Mouse (Mus musculus): ENCODE data around the gene Arhgap27.
"Not testable (repeated sequence)": the region's sequence is repeated elsewhere in the genome, so short reads cannot be mapped to it uniquely, and the experiment has no call there.

The Arhgap27 gene

GRCm38 (mm10) chr11:103363214-103364148 lies at the start of gene Arhgap27:
Arhgap27 (minus strand) TSS chr11:103363692.
- DNase-seq (ENCODE audit: low spot score in 2 of 2) = peak; percentile 61 to 70

DNA sequence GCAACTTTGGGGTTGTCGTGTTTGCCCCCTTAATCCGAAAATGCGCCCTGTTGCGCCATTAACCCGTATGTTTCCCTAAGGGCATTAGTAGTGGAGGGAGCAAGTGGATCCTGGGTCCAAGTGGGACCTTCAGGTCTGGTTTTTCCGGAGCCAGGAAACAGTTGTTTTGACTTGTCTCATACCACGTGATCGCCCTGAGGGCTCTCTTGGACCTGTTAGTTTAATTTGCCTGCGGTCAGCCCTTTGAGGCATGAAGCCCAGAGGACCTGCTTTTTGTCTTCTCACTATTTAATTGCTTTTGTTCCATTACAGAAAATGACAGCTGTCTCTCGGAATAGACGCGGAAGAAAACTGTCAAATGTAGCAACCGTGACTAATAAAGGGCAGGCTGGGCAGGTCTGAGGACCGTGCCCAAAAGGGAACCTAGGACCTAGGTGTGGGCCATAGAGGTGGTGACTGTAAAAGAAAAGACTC lies 49.5 kb upstream of the Arhgap27 start:
- DNase-seq (ENCODE audit: low spot score in 2 of 2) = no peak

DNA sequence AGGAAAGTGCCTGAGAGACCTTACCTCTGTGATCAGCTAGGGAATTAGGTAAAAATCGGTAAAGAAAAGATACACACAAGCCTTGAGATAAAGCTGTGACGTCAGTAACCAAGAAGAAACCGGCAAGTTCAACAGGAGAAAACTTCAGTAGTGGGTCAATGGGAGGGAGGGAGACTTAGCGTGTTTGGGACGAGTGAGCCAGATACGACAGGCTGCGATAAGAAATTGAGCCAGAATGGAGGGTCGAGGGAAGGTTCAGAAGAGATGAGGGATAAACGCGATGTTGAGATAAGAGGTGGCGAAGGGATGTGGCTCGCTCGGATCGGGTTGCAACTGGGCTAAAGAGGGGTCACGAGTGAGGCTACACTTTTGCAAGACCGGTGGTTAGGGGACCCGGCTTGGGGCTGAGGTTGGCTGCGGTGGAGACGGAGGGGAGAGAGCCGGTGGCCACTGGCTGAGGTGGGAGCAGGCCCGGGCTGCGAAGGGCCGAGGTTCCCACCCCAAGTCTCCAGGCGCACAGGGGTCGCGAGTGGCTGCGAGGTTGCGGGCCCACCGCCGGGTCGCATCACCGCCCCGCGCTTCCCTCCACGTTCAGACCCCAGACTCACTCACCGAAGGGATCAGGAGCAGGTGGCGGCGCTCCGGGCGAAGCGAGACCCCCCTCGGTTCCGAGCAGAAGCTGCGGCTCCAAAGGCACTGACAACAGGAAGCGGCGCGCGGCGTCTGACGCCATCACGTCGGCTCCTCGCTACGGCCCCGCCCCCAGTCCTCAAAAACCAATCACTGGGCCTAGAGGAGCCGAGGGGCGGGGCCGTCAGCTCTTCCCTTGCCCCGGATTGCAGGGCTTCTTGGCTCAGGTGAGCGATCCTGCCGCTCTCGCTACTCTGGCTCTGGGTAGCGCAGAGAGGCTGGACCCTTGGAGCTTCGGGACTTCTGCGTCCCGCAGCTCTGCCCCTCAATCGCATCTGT lies 48.8 kb upstream of the Arhgap27 start, which contains the start of gene Plekhm1:
TSS of gene Plekhm1 (minus strand) at position 707 of the 969 bp plus-strand sequence.
- DNase-seq (ENCODE audit: low spot score in 2 of 2) = peak; percentile 97

DNA sequence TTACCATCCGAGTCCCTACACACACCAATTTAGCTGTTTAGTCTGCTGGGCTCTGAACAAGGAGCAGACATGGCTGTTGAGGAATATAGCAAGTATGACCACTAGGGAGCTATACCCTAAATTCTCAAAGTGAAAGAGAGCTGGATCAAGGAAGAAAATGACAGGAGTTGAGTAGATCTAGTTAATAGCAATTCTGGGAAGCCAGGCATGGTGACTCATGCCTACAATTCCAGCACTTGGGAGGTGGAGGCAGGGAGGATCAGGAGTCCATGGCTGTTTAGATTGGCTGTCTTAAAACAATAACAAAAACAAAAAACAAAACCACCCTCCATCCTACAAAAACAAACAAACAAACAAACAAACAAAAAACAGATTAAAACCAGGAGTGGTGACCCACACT lies 47.8 kb upstream of the Arhgap27 start:
- no peak for DNase-seq (ENCODE audit: low spot score in 2 of 2)

- DNase-seq (ENCODE audit: low spot score in 2 of 2) = no peak
These were observed 45.4 kb upstream of the Arhgap27 start for GRCm38 (mm10) chr11:103408880-103409279.

GRCm38 (mm10) chr11:103407136-103407535 lies 43.6 kb upstream of the Arhgap27 start:
- DNase-seq (ENCODE audit: low spot score in 2 of 2) = not testable (repeated sequence)

DNA sequence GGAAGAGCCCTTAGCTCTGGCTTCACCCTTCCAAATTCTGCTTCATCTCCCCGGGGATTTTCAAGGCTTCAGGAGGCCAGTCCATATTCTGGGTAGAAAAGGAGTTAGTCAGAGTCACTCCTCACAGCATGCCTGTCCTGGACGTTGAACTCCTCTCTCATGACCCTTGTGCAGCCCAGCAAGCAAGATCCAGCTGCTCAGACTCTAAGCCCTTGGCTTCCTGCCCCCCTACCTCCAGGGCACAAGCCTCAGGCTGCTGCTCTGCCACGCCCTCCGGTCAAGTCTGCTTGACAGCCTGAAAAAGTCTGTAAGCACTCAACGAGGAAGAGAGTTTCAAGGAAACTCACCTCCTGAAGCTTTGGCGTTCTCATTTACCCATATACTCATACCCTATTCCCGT lies 43.1 kb upstream of the Arhgap27 start:
- DNase-seq (ENCODE audit: low spot score in 2 of 2) = no peak

DNA sequence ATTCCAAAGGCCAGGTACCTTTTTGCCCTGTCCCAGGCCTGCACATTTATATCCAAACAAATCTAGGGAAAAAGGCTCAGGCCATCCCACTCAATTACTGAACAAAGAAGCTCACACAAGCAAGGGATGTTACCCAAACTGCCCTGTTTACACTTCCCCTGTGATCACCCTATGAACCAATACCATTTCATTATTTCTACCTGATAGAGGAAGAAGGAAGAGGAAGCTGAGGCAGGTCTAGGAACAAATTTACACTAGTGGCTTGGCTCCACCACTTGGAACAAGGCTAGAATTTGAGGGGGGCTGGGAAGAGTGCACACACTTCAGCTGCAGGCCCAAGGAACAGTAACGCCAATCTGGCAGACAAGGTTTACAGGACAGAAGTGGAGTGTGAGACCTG lies 42.3 kb upstream of the Arhgap27 start:
- no peak for DNase-seq (ENCODE audit: low spot score in 2 of 2)

- no peak for DNase-seq (ENCODE audit: low spot score in 2 of 2)
These were observed 41.1 kb upstream of the Arhgap27 start for GRCm38 (mm10) chr11:103404618-103405017.

DNA sequence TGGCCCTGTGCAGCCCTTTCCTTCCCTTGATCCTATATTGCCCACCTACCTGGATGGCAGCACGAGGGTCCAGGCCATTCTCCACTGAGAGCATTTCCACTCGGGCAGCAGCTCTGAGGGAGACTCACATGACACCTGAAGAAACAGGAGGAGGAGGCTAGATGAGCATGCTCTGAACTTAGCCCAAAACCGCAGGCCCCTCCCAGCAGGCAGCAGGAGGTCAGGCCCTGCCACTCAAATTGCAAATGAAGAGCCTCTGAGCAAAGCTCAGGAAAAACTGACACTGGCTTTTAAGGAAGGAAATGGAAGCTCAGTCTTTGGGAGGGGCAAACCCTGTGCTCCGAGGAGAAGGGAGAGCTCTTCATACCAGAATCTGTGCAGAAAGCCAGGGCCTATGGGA lies 40.3 kb upstream of the Arhgap27 start:
- DNase-seq (ENCODE audit: low spot score in 2 of 2) = no peak

DNA sequence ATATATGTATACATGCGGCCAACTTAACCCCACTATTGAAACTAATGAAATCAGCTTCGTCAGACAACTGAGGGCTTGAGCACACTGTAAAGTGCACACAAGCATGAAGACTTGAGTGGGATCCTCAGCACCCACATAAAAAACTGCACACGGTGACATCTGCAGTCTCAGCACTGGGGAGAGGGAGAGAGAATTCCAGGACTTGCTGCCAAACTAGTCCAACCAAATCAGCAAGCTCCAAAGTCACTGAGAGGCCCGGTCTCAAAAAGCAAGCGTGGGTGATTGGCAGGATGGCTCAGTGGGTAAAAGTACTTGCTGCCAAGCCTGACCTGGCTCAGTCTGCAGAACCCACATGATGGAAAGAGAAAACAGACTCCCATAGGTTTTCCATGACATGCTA lies 39.2 kb upstream of the Arhgap27 start:
- DNase-seq (ENCODE audit: low spot score in 2 of 2) = no peak

GRCm38 (mm10) chr11:103402198-103402597 lies 38.7 kb upstream of the Arhgap27 start:
- DNase-seq (ENCODE audit: low spot score in 2 of 2) = peak in 1 of 2 experiments; percentile 47

DNA sequence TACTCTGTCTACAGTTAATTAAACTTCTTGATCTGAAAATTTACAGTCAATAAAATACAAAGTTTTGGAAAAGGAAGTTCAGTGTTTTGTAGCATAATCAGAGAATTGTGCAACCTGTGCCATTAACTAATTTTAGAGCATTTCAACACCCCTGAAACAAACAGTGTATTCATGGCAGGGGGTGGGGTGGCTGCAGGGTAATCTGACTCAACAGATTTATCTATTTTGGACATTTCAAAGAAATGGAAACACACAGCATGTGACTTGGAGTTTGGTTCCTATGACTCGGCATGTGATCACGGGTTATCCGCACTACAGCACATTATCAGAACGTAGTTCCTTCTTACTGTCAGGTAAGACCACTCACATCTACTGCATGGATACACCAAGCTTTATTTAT lies 36.5 kb upstream of the Arhgap27 start:
- DNase-seq (ENCODE audit: low spot score in 2 of 2) = no peak

DNA sequence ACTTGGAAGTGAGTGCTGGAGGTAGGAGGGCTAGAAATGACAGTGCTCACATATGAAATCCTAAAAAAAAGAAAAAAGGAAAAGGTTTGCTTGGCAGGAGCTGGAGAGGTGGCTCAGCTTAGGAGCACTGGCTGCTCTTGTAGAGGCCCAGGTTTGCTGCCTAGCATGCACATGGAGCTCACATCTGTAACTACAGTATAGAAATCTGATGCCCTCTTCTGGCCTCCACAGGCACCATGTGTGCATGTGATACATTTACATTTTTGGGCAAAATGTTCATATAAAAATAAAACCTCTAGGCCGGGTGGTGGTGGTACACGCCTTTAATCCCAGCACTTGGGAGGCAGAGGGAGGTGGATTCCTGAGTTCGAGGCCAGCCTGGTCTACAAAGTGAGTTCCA lies 35.6 kb upstream of the Arhgap27 start:
- no peak for DNase-seq (ENCODE audit: low spot score in 2 of 2)

DNA sequence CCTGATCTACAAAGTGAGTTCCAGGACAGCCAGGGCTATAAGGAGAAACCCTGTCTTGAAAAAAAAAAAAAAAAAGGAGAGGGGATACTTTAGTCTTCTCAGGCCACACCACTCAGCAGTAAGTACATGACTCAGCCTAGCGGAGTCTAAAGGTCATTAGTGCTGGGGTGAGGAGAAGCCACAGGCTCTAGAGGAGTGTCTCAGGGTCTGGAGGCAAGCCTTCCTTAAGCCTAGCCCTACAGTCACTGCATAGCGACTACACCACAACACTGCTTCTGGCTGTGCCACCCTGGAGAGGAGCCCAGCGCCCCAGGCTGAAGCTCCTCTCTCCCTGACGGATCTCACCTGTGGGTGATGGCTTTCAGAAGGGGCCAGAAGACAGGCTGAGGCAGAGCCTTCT lies 33.2 kb upstream of the Arhgap27 start:
- no peak for DNase-seq (ENCODE audit: low spot score in 2 of 2)

GRCm38 (mm10) chr11:103396236-103396635 lies 32.7 kb upstream of the Arhgap27 start:
- no peak for DNase-seq (ENCODE audit: low spot score in 2 of 2)

DNA sequence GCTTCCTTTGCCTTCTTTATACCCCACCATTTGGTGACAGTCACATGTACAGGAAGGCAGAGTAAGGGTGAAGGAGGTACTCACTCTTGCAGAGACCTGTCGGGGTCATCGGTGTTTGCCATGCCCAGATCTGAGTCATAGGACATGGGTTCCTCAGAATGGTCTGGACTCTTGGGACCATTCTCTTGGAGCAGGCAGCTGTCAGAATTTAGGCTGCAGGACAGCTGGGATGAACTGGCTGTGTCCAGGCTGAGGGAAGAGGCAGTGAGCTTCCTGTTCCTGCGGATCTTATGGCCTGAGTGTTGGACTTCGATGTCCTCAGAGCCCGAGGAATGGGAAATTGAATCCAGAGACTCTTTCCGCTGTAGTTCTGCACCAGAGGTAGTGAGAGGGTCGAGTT lies 31.1 kb upstream of the Arhgap27 start:
- DNase-seq (ENCODE audit: low spot score in 2 of 2) = no peak

DNA sequence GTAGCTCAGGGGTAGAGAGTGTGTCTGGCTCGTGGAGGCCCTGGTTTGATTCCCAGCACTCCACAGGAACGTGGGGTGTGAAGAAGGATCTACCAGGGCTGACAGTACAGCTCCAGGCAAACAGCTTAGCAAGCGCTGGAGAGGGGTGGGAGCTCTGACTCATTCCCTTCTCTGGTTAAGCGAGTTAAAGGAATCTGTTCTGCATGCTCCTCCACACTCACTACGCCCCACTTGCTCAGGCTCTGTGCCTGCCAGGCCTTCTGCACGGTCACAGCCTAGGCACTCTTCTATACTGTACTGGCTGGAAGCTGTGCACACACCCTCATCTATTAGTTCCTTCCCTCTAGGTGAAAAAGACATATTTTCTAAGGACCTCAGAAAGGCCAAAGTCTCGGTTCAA lies 30.5 kb upstream of the Arhgap27 start:
- no peak for DNase-seq (ENCODE audit: low spot score in 2 of 2)

DNA sequence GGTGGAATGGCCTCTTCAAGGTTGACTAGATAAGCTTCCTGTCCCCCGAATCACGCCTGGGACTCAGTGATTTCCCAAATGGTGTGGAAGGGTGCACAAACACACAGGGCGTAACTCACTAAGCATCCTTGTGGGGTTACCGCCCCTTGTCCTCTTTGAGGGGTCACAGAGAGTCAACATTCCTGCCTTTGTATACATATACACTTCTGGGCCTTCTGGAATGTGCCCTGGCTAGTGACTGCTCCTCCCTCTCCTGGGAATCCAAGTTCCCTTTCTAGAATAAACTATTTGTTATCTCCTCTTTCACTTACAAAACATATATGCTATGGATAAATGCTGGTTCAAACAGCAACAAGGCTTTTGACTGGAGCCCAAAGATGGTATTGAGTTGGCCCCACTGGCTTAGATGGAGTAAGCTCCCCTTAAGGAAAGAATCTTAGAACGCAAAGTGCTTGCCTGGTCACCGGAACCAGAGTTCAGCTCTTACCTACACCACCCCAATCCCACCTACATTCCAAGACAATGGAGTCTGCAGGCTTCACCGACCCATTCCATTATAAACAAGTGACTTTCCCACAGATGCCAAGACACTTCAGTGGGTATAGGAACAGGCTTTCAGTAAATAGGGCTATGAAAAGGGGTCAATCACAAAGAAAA lies 24.5 kb upstream of the Arhgap27 start:
- DNase-seq (ENCODE audit: low spot score in 2 of 2) = no peak

- no peak for DNase-seq (ENCODE audit: low spot score in 2 of 2)
These were observed 23.3 kb upstream of the Arhgap27 start for GRCm38 (mm10) chr11:103386827-103387226.

DNA sequence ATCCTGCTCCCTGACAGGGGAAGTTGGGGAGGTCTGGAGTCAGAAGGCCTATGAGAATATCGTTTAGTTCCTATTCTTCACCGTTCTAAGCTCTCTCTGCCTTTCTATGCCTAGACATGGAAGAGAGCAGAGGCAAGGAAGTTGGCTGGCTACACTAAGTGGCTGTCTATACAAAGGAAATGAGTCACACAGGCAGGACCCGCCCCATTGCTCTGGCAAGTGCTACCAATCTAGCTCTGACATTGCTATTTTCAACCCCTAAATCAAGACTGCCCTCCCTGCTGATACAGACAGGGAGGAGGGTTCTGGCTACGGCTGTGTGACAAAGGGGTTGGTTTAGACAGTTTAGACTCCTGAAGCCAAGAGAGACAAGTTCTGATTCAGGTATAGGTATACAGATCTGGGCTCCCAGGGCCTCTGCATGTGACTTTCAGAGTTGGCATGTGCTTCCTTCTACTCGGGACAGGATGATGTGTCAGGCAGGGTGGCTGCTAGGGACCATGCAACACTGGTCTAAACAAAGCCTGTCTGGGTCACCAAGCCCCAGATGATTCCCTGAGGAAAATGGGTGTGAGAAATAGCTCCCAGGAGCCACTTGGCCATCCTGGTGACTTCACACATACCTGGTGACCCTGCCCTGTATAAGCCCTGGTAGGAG lies 18.6 kb upstream of the Arhgap27 start:
- DNase-seq (ENCODE audit: low spot score in 2 of 2) = no peak

Measured in right cerebral cortex, postnatal 10 days (tissue).